Mouse (Mus musculus) cortical plate, adult 2 months (tissue): ENCODE measurements around the gene Tenm2. TPM values are rescaled to one million over a fixed set of nuclear protein-coding genes. Genes with fewer than 3 reads are reported as not detected.

Experiments
- H3K27ac ChIP-seq: fragments of 200-500 bp; 2 replicates; pipeline ENCODE4 v1.5.1; 2012; ENCODE audit warnings: low read length, control low read depth, inconsistent platforms; ENCODE audit not compliant: insufficient read depth
- H3K4me1 ChIP-seq: fragments of 200-500 bp; 2 replicates; pipeline ENCODE4 v1.6.1; 2011; ENCODE audit warnings: low read length; ENCODE audit not compliant: control insufficient read depth, insufficient read depth
- H3K4me3 ChIP-seq: fragments of 200-500 bp; 2 replicates; pipeline ENCODE4 v1.5.1; 2011; ENCODE audit warnings: mild to moderate bottlenecking, low read length, control low read depth; ENCODE audit not compliant: insufficient read depth
- CTCF ChIP-seq: fragments of 200-500 bp; IDR thresholded peaks from 2 replicates; pipeline ENCODE4 v1.5.1; 2011; ENCODE audit warnings: mild to moderate bottlenecking, control low read depth, low read length; ENCODE audit not compliant: insufficient read depth; ENCODE audit errors: extremely low read depth
- POLR2A ChIP-seq: fragments of 200-500 bp; IDR thresholded peaks from 2 replicates; pipeline ENCODE4 v1.6.1; 2011; ENCODE audit warnings: mild to moderate bottlenecking, low read length, control low read depth; ENCODE audit not compliant: insufficient read depth; ENCODE audit errors: extremely low read depth
- polyA plus RNA-seq: library from polyadenylated mRNA; depleted of rRNA; stranded (reverse); fragments of >200 nt; gene quantifications from 2 replicates; pipeline ENCODE4 v1.2.3, GENCODE M21; 2012

Tenm2 gene
- polyA plus RNA-seq, 1 experiment, result 26.6 TPM

DNA sequence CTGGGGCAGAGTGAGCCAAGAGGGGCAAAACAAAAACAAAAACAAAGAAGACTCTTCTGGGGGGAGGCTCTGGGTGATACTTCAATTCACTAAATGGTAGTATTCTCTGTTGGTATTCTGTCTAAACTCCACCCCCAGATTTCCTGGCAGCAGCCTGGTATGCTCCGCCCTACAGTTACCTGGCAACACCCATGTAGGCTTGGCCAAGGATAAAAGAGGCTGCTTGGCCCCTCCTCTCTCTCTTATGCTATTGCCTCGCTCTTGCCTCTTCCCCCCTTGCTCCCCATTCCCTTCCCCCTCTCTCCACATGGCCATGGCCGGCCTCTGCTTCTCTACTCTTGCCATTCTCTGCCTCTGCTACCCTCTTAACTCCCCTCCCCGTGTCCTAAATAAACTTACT, 687.6 kb downstream of the Tenm2 start:
- H3K27ac ChIP-seq, result no peak overlapping the region
- no peak for TF ChIP-seq POLR2A
- TF ChIP-seq CTCF, result no peak

DNA sequence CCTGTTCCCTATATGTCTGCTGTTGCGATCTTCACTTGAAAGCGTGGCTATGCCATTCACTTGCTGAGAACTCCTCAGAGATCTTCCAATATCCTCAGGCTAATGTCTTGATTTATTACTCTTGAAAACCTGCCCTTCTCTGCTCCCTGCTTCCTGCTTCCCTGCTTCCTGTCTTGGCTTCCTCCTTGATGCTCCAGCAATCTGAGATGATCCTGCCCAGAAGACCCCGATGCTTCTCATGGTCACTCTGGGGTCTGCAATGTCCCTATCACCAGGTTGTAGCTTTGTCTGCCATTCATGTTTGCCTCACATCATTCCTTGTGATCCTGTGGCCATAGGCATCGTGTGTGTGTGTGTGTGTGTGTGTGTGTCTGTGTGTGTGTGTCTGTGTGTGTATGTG, 697.6 kb downstream of the Tenm2 start:
- H3K27ac ChIP-seq, result no peak overlapping the region
- no peak for TF ChIP-seq POLR2A
- TF ChIP-seq CTCF, result no peak
- H3K4me3 ChIP-seq, result no peak overlapping the region
- H3K4me1 ChIP-seq, result no peaks in the 10 kb centered on the region

More for the DNA sequence above, 687.6 kb downstream of the Tenm2 start:
- Histone ChIP-seq H3K4me1 (peaks cover 9% of the 10 kb centered on the region), H3K4me3 (no peak overlapping the region)

DNA sequence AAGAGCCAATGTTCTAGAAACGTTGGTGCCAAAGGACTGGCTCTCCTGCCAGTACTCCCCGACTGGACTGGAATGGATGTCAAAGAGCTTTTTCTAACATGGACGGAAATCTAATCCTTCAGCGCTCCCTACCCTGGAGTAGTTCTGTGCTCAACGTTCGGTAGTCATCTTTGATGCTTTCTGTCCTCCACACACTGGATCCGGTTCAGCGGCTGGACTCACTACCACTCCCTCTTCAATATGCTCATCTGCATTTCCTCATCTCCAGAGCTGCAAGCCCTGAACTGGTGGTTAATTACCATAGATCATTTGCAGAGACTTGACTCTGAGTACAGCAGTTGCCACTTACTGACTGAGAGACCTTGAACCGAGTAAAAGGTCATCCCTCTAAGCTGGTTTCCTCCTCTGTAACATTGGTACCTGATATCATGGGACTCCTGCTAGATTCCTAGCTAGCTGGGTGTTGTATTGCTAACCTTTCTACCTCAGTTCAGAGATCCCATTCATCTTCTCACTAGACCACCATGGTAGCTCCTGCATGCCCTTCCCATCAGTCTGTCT, 698.1 kb downstream of the Tenm2 start:
- no peak overlapping the region for H3K4me3 ChIP-seq
- no peak overlapping the region for H3K27ac ChIP-seq
- no peaks in the 10 kb centered on the region for H3K4me1 ChIP-seq
- no peak for TF ChIP-seq CTCF
- TF ChIP-seq POLR2A, result no peak

DNA sequence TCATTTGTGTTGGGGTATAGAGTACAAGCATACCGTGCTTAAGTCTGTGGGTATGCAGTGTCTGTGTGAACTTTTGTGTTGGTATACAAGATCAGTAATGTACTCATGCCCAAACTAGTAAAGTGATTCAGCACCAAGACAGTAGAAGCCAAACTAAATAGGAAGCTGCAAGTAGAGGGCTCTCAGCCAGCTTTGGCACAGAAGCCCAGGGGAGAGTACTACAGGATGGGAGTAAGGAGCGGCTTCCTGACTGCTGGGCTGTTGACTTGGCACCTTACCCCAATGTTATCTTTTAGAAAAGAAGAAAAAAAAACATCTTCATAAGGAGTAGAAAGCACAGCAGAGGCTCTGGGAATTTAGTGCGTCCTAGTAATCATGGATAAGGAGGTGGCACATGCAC, 700.2 kb downstream of the Tenm2 start:
- TF ChIP-seq CTCF, result no peak
- no peak for TF ChIP-seq POLR2A
- no peaks in the 10 kb centered on the region for H3K4me1 ChIP-seq
- H3K27ac ChIP-seq, result no peak overlapping the region
- no peak overlapping the region for H3K4me3 ChIP-seq

DNA sequence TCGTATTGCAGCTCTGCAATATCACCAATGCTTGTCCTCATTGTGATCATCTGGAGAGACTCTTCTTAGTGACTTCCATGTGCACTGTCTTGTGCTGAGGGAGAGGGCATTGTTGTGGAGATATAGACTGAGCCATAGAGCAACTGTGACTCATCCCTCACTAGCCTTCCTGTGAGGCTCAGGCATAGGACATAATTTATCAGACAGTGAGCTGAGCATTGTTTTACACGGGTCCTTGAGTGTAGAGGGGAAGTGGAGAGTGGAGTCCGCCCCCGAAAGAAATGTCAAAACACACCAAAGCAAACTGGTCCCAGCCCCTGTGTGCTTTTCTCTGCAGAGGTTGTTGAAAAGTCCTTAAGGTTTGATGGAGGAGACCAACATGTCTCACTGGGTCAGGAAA, 704.1 kb downstream of the Tenm2 start:
- no peaks in the 10 kb centered on the region for H3K4me1 ChIP-seq
- H3K27ac ChIP-seq, result no peak overlapping the region
- no peak overlapping the region for H3K4me3 ChIP-seq
- TF ChIP-seq CTCF (no peak), POLR2A (no peak)

DNA sequence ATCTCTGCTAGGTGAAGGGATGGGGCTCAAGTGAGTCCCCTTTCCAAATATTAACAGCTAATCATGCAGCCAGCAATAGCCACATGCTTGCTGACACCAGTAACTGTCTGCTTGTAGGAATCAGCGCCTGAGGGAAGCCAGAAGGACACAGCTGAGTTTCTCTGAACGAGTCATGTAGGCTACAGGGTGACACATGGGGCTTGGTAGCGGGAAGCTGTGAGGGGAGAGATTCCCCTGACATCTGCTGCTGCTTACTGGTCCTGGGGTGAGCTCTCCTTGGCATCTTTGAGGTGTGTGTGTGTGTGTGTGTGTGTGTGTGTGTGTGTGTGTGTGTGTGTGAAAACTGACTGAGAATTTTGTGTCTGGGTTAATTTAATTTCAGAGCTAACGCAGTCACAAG, 708.3 kb downstream of the Tenm2 start:
- no peak for TF ChIP-seq POLR2A
- no peak for TF ChIP-seq CTCF
- H3K27ac ChIP-seq, result no peak overlapping the region
- H3K4me3 ChIP-seq, result no peak overlapping the region
- no peaks in the 10 kb centered on the region for H3K4me1 ChIP-seq

DNA sequence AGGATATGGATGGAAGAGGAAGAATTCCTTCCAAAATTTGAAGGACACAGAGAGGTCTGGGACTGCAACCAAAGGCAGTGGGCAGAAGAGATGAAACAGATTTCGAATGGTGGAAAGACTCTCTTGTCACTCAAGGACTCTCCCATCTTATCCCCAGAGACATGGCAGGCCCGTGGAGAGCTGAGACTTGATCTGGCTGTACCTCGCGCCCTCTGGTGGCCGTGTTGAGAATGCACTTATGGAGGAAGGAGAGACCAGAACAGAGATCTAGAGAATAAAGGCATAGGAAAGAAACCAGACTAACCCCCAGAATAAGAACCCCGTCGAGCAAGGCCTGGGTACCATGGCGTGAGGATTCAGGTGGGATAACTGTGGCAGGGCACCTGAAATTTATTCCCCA, 709.4 kb downstream of the Tenm2 start:
- TF ChIP-seq CTCF (peak; percentile 84), POLR2A (no peak)
- no peaks in the 10 kb centered on the region for H3K4me1 ChIP-seq

DNA sequence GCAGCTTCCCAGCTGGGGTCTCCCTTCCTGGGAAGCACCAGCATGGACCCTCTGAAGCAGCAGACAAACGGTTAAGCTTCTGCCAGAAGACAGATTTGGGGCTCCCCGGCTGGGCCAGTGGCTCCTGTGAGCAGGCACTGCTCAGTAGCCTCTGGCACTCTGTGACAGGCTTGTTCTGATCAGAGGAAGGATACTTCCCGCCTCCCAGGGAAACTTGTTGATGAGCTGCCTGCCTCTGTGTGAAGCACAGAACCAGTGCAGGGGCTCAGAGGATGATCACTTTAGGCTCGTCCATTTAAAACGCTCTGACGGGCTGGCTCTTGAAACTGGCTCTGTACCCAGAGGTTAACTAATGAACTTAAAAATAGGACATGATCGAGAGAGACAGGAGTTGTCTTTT, 723.3 kb downstream of the Tenm2 start:
- no peak for TF ChIP-seq CTCF
- TF ChIP-seq POLR2A, result no peak
- peaks cover 2% of the 10 kb centered on the region for H3K4me1 ChIP-seq
- no peak overlapping the region for H3K4me3 ChIP-seq
- H3K27ac ChIP-seq, result no peak overlapping the region

More for the DNA sequence above, 709.4 kb downstream of the Tenm2 start:
- H3K4me3 ChIP-seq, result no peak overlapping the region
- H3K27ac ChIP-seq, result no peak overlapping the region

DNA sequence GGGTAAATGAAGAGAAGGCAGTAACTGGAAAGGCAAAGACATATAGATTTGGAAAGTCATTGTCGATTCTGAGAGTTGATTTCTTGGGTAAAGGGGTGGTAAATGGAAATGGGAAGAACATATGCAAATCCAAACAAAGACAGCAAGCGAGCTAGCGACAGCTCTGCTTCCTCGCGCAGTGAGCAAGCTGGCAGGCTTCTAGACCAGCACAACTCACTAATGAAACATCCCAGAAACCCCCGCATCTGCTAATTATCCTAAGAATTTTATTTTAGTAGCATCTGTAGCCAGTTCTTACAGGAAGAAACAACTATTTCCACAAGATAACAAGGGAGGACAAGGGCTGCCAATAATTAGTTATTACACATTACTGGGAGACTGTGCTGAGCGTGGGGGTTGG, 727.5 kb downstream of the Tenm2 start:
- Histone ChIP-seq H3K4me3 (no peak overlapping the region), H3K27ac (no peak overlapping the region), H3K4me1 (peaks cover 2% of the 10 kb centered on the region)
- TF ChIP-seq POLR2A (no peak), CTCF (no peak)

DNA sequence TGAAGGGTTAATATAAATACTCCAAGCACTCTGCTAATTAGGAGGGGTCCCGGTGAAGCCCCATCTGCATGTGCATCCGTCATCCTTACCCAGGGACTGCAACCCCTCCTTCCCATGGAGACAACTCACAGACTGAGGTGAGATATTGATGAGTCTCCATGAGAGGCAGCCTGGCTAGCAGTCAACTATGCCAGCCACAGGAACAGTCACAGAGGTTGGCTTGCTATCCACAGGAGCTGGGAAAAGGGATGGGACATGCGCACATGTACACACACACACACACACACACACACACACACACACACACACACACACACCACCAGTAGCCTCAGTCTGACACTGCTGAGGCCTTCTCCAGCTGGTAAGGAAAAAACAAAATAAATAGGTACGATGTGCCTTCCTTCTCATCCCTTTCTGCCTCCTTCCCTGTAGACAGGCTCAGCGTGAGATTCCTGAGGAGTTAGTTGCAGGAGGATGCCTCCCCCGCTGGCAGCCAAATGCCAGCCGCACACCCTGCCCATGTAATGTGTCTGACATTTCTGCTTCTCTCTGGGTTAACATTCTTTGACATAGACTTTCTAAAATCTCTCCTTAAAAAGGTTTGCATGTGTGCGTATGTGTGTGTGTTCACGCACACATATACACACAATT, 740.7 kb downstream of the Tenm2 start:
- TF ChIP-seq CTCF, result no peak
- TF ChIP-seq POLR2A, result no peak
- no peak overlapping the region for H3K4me3 ChIP-seq
- no peak overlapping the region for H3K27ac ChIP-seq
- H3K4me1 ChIP-seq, result no peaks in the 10 kb centered on the region; the same call in 1 of the 2 replicates
